Comparison of ENCODE assay signal across 16 mouse cellular contexts in the genomic region with DNA sequence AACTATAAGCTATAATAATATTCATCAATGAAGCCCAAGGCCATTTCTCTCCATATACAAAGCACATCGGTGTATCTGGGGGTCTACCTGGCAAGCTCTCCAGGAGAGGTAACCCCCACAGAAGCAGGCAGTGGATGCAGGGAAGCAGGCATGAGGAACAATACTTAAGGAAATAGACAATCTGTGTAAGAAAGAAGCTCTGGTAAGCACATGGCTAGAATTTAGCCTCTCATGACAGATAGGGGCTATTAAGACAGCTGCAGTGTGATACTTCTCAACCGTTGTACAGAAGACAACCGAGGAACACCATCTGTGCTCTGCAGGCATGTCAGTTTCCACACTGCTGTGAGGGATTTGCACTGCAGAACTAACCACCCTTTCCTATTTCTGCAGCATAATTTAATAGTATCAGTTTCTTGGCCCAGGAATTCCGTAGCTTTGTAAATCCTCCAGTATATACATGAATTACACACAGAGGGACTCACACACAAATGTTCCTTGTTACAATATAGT.
DNase-seq lines count a peak whose midpoint lies in the region; ATAC-seq and TF ChIP-seq lines count a peak whose summit lies in the region.
"Had no signal": no experiment of that assay in that cellular context is flagged by ENCODE, and none has a peak within 500 bp of the region (broad histone marks: within the 10 kb centered on the region; RNA-seq: fewer than 3 reads in every experiment).

No protein-coding gene starts in this region.

- no peak for DNase-seq in intestine, embryonic 14.5 days (ENCODE audit: low spot score)
- peak; percentile 32 for DNase-seq in brain, adult 2 months (ENCODE audit: low read depth, low spot score)
- peak; percentile 86 for DNase-seq in embryonic facial prominence, embryonic 14.5 days (ENCODE audit: low spot score)
- DNase-seq in layer of hippocampus, postnatal 36 days = peak; percentile 21 to 30
- no peak for DNase-seq in liver, postnatal 0 days
- DNase-seq in heart, adult 2 months = no peak
- no peak for DNase-seq in thymus, postnatal 14 days
- DNase-seq: gastrocnemius, postnatal 14 days; kidney, adult 11 months; left cerebral cortex, postnatal 4 days; lung, postnatal 14 days; midbrain, embryonic 14.5 days; thymus, postnatal 4 days had no signal

- H3K27ac ChIP-seq in intestine, embryonic 14.5 days (ENCODE audit: low read depth) = peak overlapping the region; percentile 18; the same call in 1 of the 2 replicates
- H3K27ac ChIP-seq in intestine, postnatal 0 days (ENCODE audit: low read depth, low read length) = no peak overlapping the region
- H3K27ac ChIP-seq in embryonic facial prominence, embryonic 14.5 days (replicated peaks; ENCODE audit: low read depth, low read length) = peak overlapping the region; percentile 31
- H3K27ac ChIP-seq in liver, postnatal 0 days (ENCODE audit: low read depth) = no peak overlapping the region
- H3K27ac ChIP-seq in heart, adult 2 months = no peak overlapping the region
- H3K27ac ChIP-seq: neural tube, embryonic 13.5 days had no signal

- no peak for TF ChIP-seq EP300 in liver, postnatal 0 days (IDR thresholded peaks at IDR 0.05; ENCODE audit: low read depth)
- no peak for TF ChIP-seq EP300 in heart, adult 2 months (IDR thresholded peaks at IDR 0.05; ENCODE audit: insufficient read depth, low read depth, low read length)

- no peak overlapping the region for H3K4me2 ChIP-seq in intestine, embryonic 14.5 days (ENCODE audit: low read length)
- no peak overlapping the region for H3K4me2 ChIP-seq in intestine, postnatal 0 days (replicated peaks; ENCODE audit: low read depth)
- H3K4me2 ChIP-seq in embryonic facial prominence, embryonic 14.5 days (ENCODE audit: low read depth, low read length) = no peak overlapping the region
- H3K4me2 ChIP-seq in liver, postnatal 0 days (ENCODE audit: low read depth, low read length) = no peak overlapping the region
- H3K4me2 ChIP-seq: neural tube, embryonic 13.5 days had no signal

- H3K9ac ChIP-seq in intestine, embryonic 14.5 days (ENCODE audit: low read length) = no peak overlapping the region
- no peak overlapping the region for H3K9ac ChIP-seq in intestine, postnatal 0 days (ENCODE audit: low read depth, low read length)
- no peak overlapping the region for H3K9ac ChIP-seq in embryonic facial prominence, embryonic 14.5 days (ENCODE audit: low read depth, low read length)
- no peak overlapping the region for H3K9ac ChIP-seq in liver, postnatal 0 days (replicated peaks)
- no peak overlapping the region for H3K9ac ChIP-seq in heart, adult 2 months (ENCODE audit: low read depth, low read length)
- H3K9ac ChIP-seq: neural tube, embryonic 13.5 days had no signal

- no peaks in the 10 kb centered on the region for H3K27me3 ChIP-seq in intestine, embryonic 14.5 days (replicated peaks; ENCODE audit: control insufficient read depth, insufficient read depth, low read length)
- no peaks in the 10 kb centered on the region for H3K27me3 ChIP-seq in intestine, postnatal 0 days (replicated peaks; ENCODE audit: control insufficient read depth, insufficient read depth, low read length)
- no peaks in the 10 kb centered on the region for H3K27me3 ChIP-seq in embryonic facial prominence, embryonic 14.5 days (replicated peaks; ENCODE audit: control insufficient read depth, insufficient read depth, low read length)
- H3K27me3 ChIP-seq in liver, postnatal 0 days (ENCODE audit: insufficient read depth, low read length) = no peaks in the 10 kb centered on the region
- no peaks in the 10 kb centered on the region; the same call in 1 of the 2 replicates for H3K27me3 ChIP-seq in heart, adult 2 months (ENCODE audit: control insufficient read depth, insufficient read depth, low read length)

- H3K9me3 ChIP-seq in intestine, embryonic 14.5 days (ENCODE audit: control insufficient read depth, low read length) = no peaks in the 10 kb centered on the region
- no peaks in the 10 kb centered on the region for H3K9me3 ChIP-seq in intestine, postnatal 0 days (ENCODE audit: control insufficient read depth)
- H3K9me3 ChIP-seq in embryonic facial prominence, embryonic 14.5 days (ENCODE audit: control insufficient read depth, low read length) = no peaks in the 10 kb centered on the region
- H3K9me3 ChIP-seq in liver, postnatal 0 days (ENCODE audit: low read length) = no peaks in the 10 kb centered on the region
- H3K9me3 ChIP-seq: neural tube, embryonic 13.5 days had no signal

- no peaks in the 10 kb centered on the region for H3K79me2 ChIP-seq in heart, adult 2 months (replicated peaks; ENCODE audit: control insufficient read depth, insufficient read depth, low read length)

- H3K4me3 ChIP-seq in intestine, embryonic 14.5 days (ENCODE audit: low read depth, low read length) = no peak overlapping the region
- no peak overlapping the region for H3K4me3 ChIP-seq in intestine, postnatal 0 days (ENCODE audit: low read depth, low read length)
- no peak overlapping the region for H3K4me3 ChIP-seq in embryonic facial prominence, embryonic 14.5 days (ENCODE audit: low read depth, low read length)
- no peak overlapping the region for H3K4me3 ChIP-seq in liver, postnatal 0 days (ENCODE audit: low read depth, low read length)
- H3K4me3 ChIP-seq in heart, adult 2 months = no peak overlapping the region
- H3K4me3 ChIP-seq: erythroblast, embryonic 14.5 days; neural tube, embryonic 13.5 days had no signal

- H3K4me1 ChIP-seq in intestine, embryonic 14.5 days (replicated peaks; ENCODE audit: control insufficient read depth, insufficient read depth, low read length) = peaks cover 11% of the 10 kb centered on the region; the same call in 1 of the 2 replicates
- no peaks in the 10 kb centered on the region for H3K4me1 ChIP-seq in intestine, postnatal 0 days (replicated peaks; ENCODE audit: control insufficient read depth, insufficient read depth, low read length)
- H3K4me1 ChIP-seq in embryonic facial prominence, embryonic 14.5 days (ENCODE audit: control insufficient read depth, insufficient read depth, low read length) = peaks cover 36% of the 10 kb centered on the region
- H3K4me1 ChIP-seq in liver, postnatal 0 days (ENCODE audit: insufficient read depth) = no peaks in the 10 kb centered on the region
- H3K4me1 ChIP-seq in heart, adult 2 months (ENCODE audit: control insufficient read depth, insufficient read depth, low read length) = no peaks in the 10 kb centered on the region

- intact Hi-C loops in heart, adult 2 months (cut with DNase I) = loop anchor here (10.0 kb wide), 2 partner anchors 83 to 107 kb away; a partner anchor contains a TSS

- 39% methylated on average over 4 of the region's 4 CpGs for WGBS in intestine, embryonic 14.5 days
- WGBS in intestine, postnatal 0 days = 70% methylated on average over 4 of the region's 4 CpGs
- 38% methylated on average over 4 of the region's 4 CpGs for WGBS in embryonic facial prominence, embryonic 14.5 days
- 77% methylated on average over 4 of the region's 4 CpGs for WGBS in liver, postnatal 0 days (ENCODE audit: insufficient replicate concordance)
- WGBS in heart, adult 2 months = 85% methylated on average over 4 of the region's 4 CpGs

- TF ChIP-seq POLR2A in heart, adult 2 months (IDR thresholded peaks at IDR 0.05; ENCODE audit: insufficient read depth, low read depth, low read length) = no peak

- no peak for TF ChIP-seq CTCF in intestine, postnatal 0 days (IDR thresholded peaks at IDR 0.05; ENCODE audit: low read depth)
- no peak for TF ChIP-seq CTCF in liver, postnatal 0 days (IDR thresholded peaks at IDR 0.05; ENCODE audit: low read depth)
- TF ChIP-seq CTCF in heart, adult 2 months (IDR thresholded peaks at IDR 0.05) = no peak

- no peaks in the 10 kb centered on the region for H3K36me3 ChIP-seq in intestine, embryonic 14.5 days (ENCODE audit: control insufficient read depth, insufficient read depth, low read length)
- no peaks in the 10 kb centered on the region for H3K36me3 ChIP-seq in intestine, postnatal 0 days (ENCODE audit: control insufficient read depth, insufficient read depth)
- H3K36me3 ChIP-seq in embryonic facial prominence, embryonic 14.5 days (ENCODE audit: control insufficient read depth, insufficient read depth, low read length) = no peaks in the 10 kb centered on the region
- H3K36me3 ChIP-seq in liver, postnatal 0 days (replicated peaks; ENCODE audit: insufficient read depth, low read length) = no peaks in the 10 kb centered on the region
- H3K36me3 ChIP-seq in heart, adult 2 months (ENCODE audit: control insufficient read depth, insufficient read depth, low read length) = no peaks in the 10 kb centered on the region
- H3K36me3 ChIP-seq: neural tube, embryonic 13.5 days had no signal

- no peak for ATAC-seq in intestine, embryonic 14.5 days (replicated peaks; ENCODE audit: low FRiP score, low TSS enrichment, low read depth)
- ATAC-seq in intestine, postnatal 0 days = no peak
- ATAC-seq in embryonic facial prominence, embryonic 14.5 days (ENCODE audit: low read depth) = peak; percentile 69; the same call in 1 of the 2 replicates
- no peak for ATAC-seq in liver, postnatal 0 days

Comparison
In these comparisons a context has a peak if more than half of its experiments do, and no peak if none do; other contexts are left out.
1. H3K27ac ChIP-seq: peak in intestine, embryonic 14.5 days (single experiment) and embryonic facial prominence, embryonic 14.5 days (single experiment); none in intestine, postnatal 0 days (single experiment), liver, postnatal 0 days (single experiment) and heart, adult 2 months (single experiment).
2. DNase-seq: peak in brain, adult 2 months (single experiment), embryonic facial prominence, embryonic 14.5 days (single experiment) and layer of hippocampus, postnatal 36 days (2 of 2); none in intestine, embryonic 14.5 days (single experiment), liver, postnatal 0 days (single experiment), heart, adult 2 months (0 of 2) and thymus, postnatal 14 days (single experiment).